Mouse (Mus musculus): ENCODE measurements at regions not wholly inside any gene's neighbourhood (a gene's known extent, or its start where the extent isn't known, plus 50 kb on each side); places are given as distances from the start of the nearest gene placed in this dataset. TPM values are rescaled to one million over a fixed set of nuclear protein-coding genes. Genes with fewer than 3 reads are reported as not detected.

GRCm38 (mm10) chr7:36591496-36591895 is 106.4 kb upstream of the Tshz3 start:
- ATAC-seq: no peak
- Histone ChIP-seq H3K4me2 (ENCODE audit: low read length) (no peak overlapping the region), H3K27ac (ENCODE audit: low read length) (no peak overlapping the region), H3K4me1 (ENCODE audit: control insufficient read depth, insufficient read depth, low read length) (no peaks in the 10 kb centered on the region), H3K9me3 (replicated peaks; ENCODE audit: control insufficient read depth, low read length, poor library complexity, severe bottlenecking) (no peaks in the 10 kb centered on the region), H3K27me3 (ENCODE audit: control insufficient read depth, insufficient read depth, low read depth, low read length) (no peaks in the 10 kb centered on the region), H3K9ac (ENCODE audit: low read depth, low read length) (no peak overlapping the region), H3K4me3 (ENCODE audit: low read depth, low read length) (no peak overlapping the region), H3K36me3 (ENCODE audit: control insufficient read depth, insufficient read depth, low read length) (no peaks in the 10 kb centered on the region)
- 80% methylated on average over 1 of the region's 1 CpGs for WGBS

GRCm38 (mm10) chr7:36596630-36597301 is 101.2 kb upstream of the Tshz3 start:
- Histone ChIP-seq H3K27me3 (ENCODE audit: control insufficient read depth, insufficient read depth, low read depth, low read length) (no peaks in the 10 kb centered on the region), H3K4me2 (ENCODE audit: low read length) (no peak overlapping the region), H3K9me3 (replicated peaks; ENCODE audit: control insufficient read depth, low read length, poor library complexity, severe bottlenecking) (no peaks in the 10 kb centered on the region), H3K36me3 (ENCODE audit: control insufficient read depth, insufficient read depth, low read length) (no peaks in the 10 kb centered on the region), H3K27ac (ENCODE audit: low read length) (no peak overlapping the region), H3K4me3 (ENCODE audit: low read depth, low read length) (no peak overlapping the region), H3K4me1 (ENCODE audit: control insufficient read depth, insufficient read depth, low read length) (no peaks in the 10 kb centered on the region), H3K9ac (ENCODE audit: low read depth, low read length) (no peak overlapping the region)
- WGBS: 85% methylated on average over 3 of the region's 3 CpGs
- ATAC-seq: no peak

- WGBS: 28% methylated on average over 18 of the region's 18 CpGs
- Histone ChIP-seq H3K27ac (ENCODE audit: low read length) (no peak overlapping the region), H3K27me3 (ENCODE audit: control insufficient read depth, insufficient read depth, low read depth, low read length) (no peaks in the 10 kb centered on the region), H3K36me3 (ENCODE audit: control insufficient read depth, insufficient read depth, low read length) (no peaks in the 10 kb centered on the region), H3K4me3 (ENCODE audit: low read depth, low read length) (no peak overlapping the region), H3K4me2 (ENCODE audit: low read length) (peak overlapping the region; percentile 34), H3K9ac (ENCODE audit: low read depth, low read length) (peak overlapping the region; percentile 2; the same call in 1 of the 2 replicates), H3K9me3 (replicated peaks; ENCODE audit: control insufficient read depth, low read length, poor library complexity, severe bottlenecking) (no peaks in the 10 kb centered on the region), H3K4me1 (ENCODE audit: control insufficient read depth, insufficient read depth, low read length) (peaks cover 10% of the 10 kb centered on the region)
- peak; percentile 62 for ATAC-seq
These were observed 92.8 kb upstream of the Tshz3 start for GRCm38 (mm10) chr7:36605026-36605698.

DNA sequence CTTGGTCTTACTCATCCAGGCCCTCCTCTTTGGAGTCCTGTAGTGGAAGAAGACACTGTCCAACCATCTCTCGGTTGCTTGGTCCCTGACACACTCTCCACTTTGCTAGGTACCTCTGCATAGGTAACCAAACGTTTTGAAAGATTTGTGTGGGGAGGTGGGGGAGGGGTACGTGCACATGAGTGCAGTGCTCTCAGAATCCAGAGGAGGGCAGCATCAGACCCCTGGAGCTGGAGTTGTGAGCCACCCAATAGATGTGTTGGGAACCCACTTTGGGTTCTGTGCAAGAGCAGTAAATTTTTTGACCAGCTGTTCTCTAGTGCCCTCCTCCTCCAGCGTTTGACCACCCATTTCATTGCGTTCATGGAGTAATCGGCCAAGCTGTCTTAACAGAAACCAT is 77.7 kb upstream of the Tshz3 start:
- WGBS: 72% methylated on average over 6 of the region's 6 CpGs
- Histone ChIP-seq H3K36me3 (ENCODE audit: control insufficient read depth, insufficient read depth, low read length) (no peaks in the 10 kb centered on the region), H3K4me1 (ENCODE audit: control insufficient read depth, insufficient read depth, low read length) (no peaks in the 10 kb centered on the region), H3K27me3 (ENCODE audit: control insufficient read depth, insufficient read depth, low read depth, low read length) (no peaks in the 10 kb centered on the region), H3K9me3 (replicated peaks; ENCODE audit: control insufficient read depth, low read length, poor library complexity, severe bottlenecking) (no peaks in the 10 kb centered on the region), H3K4me3 (ENCODE audit: low read depth, low read length) (no peak overlapping the region), H3K4me2 (ENCODE audit: low read length) (no peak overlapping the region), H3K9ac (ENCODE audit: low read depth, low read length) (no peak overlapping the region), H3K27ac (ENCODE audit: low read length) (no peak overlapping the region)
- no peak for ATAC-seq

DNA sequence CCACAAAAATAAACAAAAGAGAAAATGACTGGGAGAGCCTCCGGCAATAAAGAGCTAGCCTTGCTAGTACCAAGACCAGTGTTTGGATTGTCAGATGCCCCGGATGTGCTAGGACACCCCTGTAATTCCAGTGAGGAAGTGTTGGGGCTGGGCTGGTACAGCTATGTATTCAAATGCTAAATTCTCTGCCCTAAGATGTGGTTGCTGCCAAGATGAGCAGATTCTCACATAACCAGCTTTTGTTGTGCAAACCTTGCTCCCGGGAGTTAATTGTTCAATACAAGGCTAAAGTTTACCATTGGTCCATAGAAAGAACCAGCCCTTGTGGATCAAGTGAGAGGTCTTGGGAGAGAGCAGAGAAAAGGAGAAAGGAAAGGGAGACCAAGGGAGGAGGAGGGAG is 53.7 kb upstream of the Tshz3 start:
- ATAC-seq: no peak

More for the DNA sequence above, 53.7 kb upstream of the Tshz3 start:
- Histone ChIP-seq H3K27me3 (ENCODE audit: control insufficient read depth, insufficient read depth, low read depth, low read length) (no peaks in the 10 kb centered on the region), H3K4me1 (ENCODE audit: control insufficient read depth, insufficient read depth, low read length) (no peaks in the 10 kb centered on the region), H3K9me3 (replicated peaks; ENCODE audit: control insufficient read depth, low read length, poor library complexity, severe bottlenecking) (no peaks in the 10 kb centered on the region), H3K4me3 (ENCODE audit: low read depth, low read length) (no peak overlapping the region), H3K9ac (ENCODE audit: low read depth, low read length) (no peak overlapping the region), H3K27ac (ENCODE audit: low read length) (no peak overlapping the region), H3K4me2 (ENCODE audit: low read length) (no peak overlapping the region), H3K36me3 (ENCODE audit: control insufficient read depth, insufficient read depth, low read length) (no peaks in the 10 kb centered on the region)
- WGBS: 47% methylated on average over 3 of the region's 3 CpGs

Small RNA genes lying in the stretch of these regions (microRNA-seq; reads per million reads assigned to microRNA genes)
- not detected for gene Gm25247
